8 mouse cellular contexts compared by ENCODE assay signal in genomic region chr12:85532613-85533460, GRCm38 (mm10). TPM values are rescaled to one million over a fixed set of nuclear protein-coding genes. Genes with fewer than 3 reads are reported as not detected.
DNase-seq lines count a peak whose midpoint lies in the region; ATAC-seq lines count a peak whose summit lies in the region.

No protein-coding gene starts in this region.

- DNase-seq in layer of hippocampus, adult 9-11 months = peak; percentile 64
- DNase-seq in layer of hippocampus, postnatal 25 days (ENCODE audit: extremely low spot score in 1 of 2, low spot score in 1 of 2) = no peak
- DNase-seq in adrenal gland, adult 2 months = peak; percentile 76
- peak; percentile 98 for DNase-seq in heart, adult 8-10 months (ENCODE audit: low spot score)
- peak; percentile 81 to 92 for DNase-seq in kidney, postnatal 36 days
- peak; percentile 41 for DNase-seq in ovary, postnatal 36 days (ENCODE audit: low spot score)
- no peak for DNase-seq in forebrain, embryonic 14.5 days (ENCODE audit: low spot score)

- H3K4me2 ChIP-seq in forebrain, embryonic 14.5 days (ENCODE audit: low read length) = no peak overlapping the region

- no peaks in the 10 kb centered on the region for H3K4me1 ChIP-seq in forebrain, embryonic 14.5 days (ENCODE audit: control insufficient read depth, insufficient read depth, low read length)

- H3K36me3 ChIP-seq in forebrain, embryonic 14.5 days (ENCODE audit: control insufficient read depth, insufficient read depth, low read length) = no peaks in the 10 kb centered on the region

- no peak overlapping the region for H3K4me3 ChIP-seq in forebrain, embryonic 14.5 days (ENCODE audit: low read depth, low read length)

- no peak overlapping the region for H3K27ac ChIP-seq in forebrain, embryonic 14.5 days (ENCODE audit: low read depth, low read length)

- H3K9me3 ChIP-seq in forebrain, embryonic 14.5 days (replicated peaks; ENCODE audit: control insufficient read depth, low read length) = no peaks in the 10 kb centered on the region

- no peak overlapping the region for H3K9ac ChIP-seq in forebrain, embryonic 14.5 days (ENCODE audit: low read length)

- 85% methylated on average over 14 of the region's 14 CpGs for WGBS in forebrain, embryonic 14.5 days

- ATAC-seq in forebrain, embryonic 14.5 days = no peak
- no peak for ATAC-seq in megakaryocyte-erythroid progenitor cell, adult 5-6 weeks (replicated peaks; ENCODE audit: low FRiP score, low TSS enrichment, poor library complexity, severe bottlenecking)

- H3K27me3 ChIP-seq in forebrain, embryonic 14.5 days (replicated peaks; ENCODE audit: control insufficient read depth, insufficient read depth, low read length) = no peaks in the 10 kb centered on the region

RNA-seq across cellular contexts. Expression of gene Fos, which starts 59.1 kb away (rescaled TPM):
- total RNA-seq in layer of hippocampus, postnatal 25 days (2021) = 10 to 100 TPM; 10.7 to 13.9 TPM
- total RNA-seq in adrenal gland, adult 2 months (2021) = 10 to 100 TPM in 1 of 2 experiments, 1 to 10 TPM in 1; 3.1 to 16.7 TPM
- 3.9 and 4.9 TPM in 2 replicates for polyA plus RNA-seq in adrenal gland, adult 2 months (2012; rRNA removed)
- 10 to 100 TPM in 2 of 4 experiments, 1 to 10 TPM in 2; 2.4 to 26.4 (median 15.7) TPM for total RNA-seq in heart, adult 8-10 months (2022)
- 1.2 and 1.4 TPM in 2 replicates for polyA plus RNA-seq in forebrain, embryonic 14.5 days (2014; fragmentation: Nextera tagmentation; extraction: Ambion mirVana)
- total RNA-seq in megakaryocyte-erythroid progenitor cell, adult 5-6 weeks (2014; fragmentation: Nextera tagmentation) = 2.8 and 16.5 TPM in 2 replicates
- total RNA-seq in megakaryocyte-erythroid progenitor cell, adult 5-6 weeks (2017) = 257 and 293 TPM in 2 replicates

Comparison
In these comparisons a context has a peak if more than half of its experiments do, and no peak if none do; other contexts are left out.
1. DNase-seq: peak in layer of hippocampus, adult 9-11 months (single experiment), adrenal gland, adult 2 months (single experiment), heart, adult 8-10 months (single experiment), kidney, postnatal 36 days (2 of 2) and ovary, postnatal 36 days (single experiment); none in layer of hippocampus, postnatal 25 days (0 of 2) and forebrain, embryonic 14.5 days (single experiment).